Mouse (Mus musculus) G1E (cell line): Measurements from ENCODE around the gene Agfg1. TPM values are rescaled to one million over a fixed set of nuclear protein-coding genes. Genes with fewer than 3 reads are reported as not detected.
"Not testable (repeated sequence)": the region's sequence is repeated elsewhere in the genome, so short reads cannot be mapped to it uniquely, and the experiment has no call there.

Experiments used
- ATAC-seq: 2 replicates; pipeline ENCODE4 v1.8.0; 2016; ENCODE audit warnings: mild to moderate bottlenecking; ENCODE audit not compliant: insufficient number of reproducible peaks, poor library complexity, low FRiP score, severe bottlenecking; ENCODE audit errors: extremely low read depth
- DNase-seq: peaks from one replicate; pipeline ENCODE4 v3.0.0; 2012; ENCODE audit warnings: low spot score
- H3K27me3 ChIP-seq: 2 replicates; pipeline ENCODE4 v1.6.1; 2012; ENCODE audit warnings: mild to moderate bottlenecking, low read length, inconsistent platforms; ENCODE audit not compliant: insufficient read depth
- H3K36me3 ChIP-seq: replicated peaks from 2 replicates; pipeline ENCODE3; 2012; ENCODE audit warnings: mild to moderate bottlenecking, inconsistent platforms
- H3K4me1 ChIP-seq: 2 replicates; pipeline ENCODE4 v1.6.1; 2012; ENCODE audit warnings: low read depth, low read length, inconsistent platforms, mixed read lengths; ENCODE audit not compliant: insufficient read depth
- H3K4me3 ChIP-seq: 2 replicates; pipeline ENCODE4 v1.5.1; 2012; ENCODE audit warnings: low read depth, mild to moderate bottlenecking, inconsistent platforms, low read length, moderate library complexity, mixed read lengths
- H3K9me3 ChIP-seq: replicated peaks from 2 replicates; pipeline ENCODE4 v1.6.1; 2012; ENCODE audit warnings: inconsistent platforms
- CTCF ChIP-seq: IDR thresholded peaks from 2 replicates; pipeline ENCODE4 v1.5.1; 2012; ENCODE audit warnings: low read depth, low read length, inconsistent platforms, mixed read lengths
- GATA1 ChIP-seq: IDR thresholded peaks from 2 replicates; pipeline ENCODE4 v1.6.1; 2012; ENCODE audit warnings: borderline replicate concordance, low read length, inconsistent platforms, mixed read lengths
- GATA2 ChIP-seq: IDR thresholded peaks from 2 replicates; pipeline ENCODE4 v1.6.1; 2012; ENCODE audit warnings: low read depth, low read length, inconsistent platforms, borderline replicate concordance
- POLR2AphosphoS5 ChIP-seq: IDR thresholded peaks from 2 replicates; pipeline ENCODE4 v1.6.1; 2012; ENCODE audit warnings: low read depth, low read length, inconsistent platforms; ENCODE audit not compliant: insufficient replicate concordance
- TAL1 ChIP-seq: conservative IDR thresholded peaks from 2 replicates; pipeline ENCODE4 v1.6.1; 2012; ENCODE audit warnings: low read depth, low read length, inconsistent platforms, mixed read lengths
- polyA plus RNA-seq: library from polyadenylated mRNA; stranded (reverse); fragments of >175 nt; gene quantifications from 2 replicates; pipeline ENCODE4 v1.2.3, GENCODE M21; 2012
- total RNA-seq, 2 experiments: library from RNA; stranded (forward) in 1 of 2; stranded (reverse) in 1 of 2; fragments of 200-1000 nt in 1 of 2; fragments of >200 nt in 1 of 2; fragmentation: Nextera tagmentation in 1 of 2; gene quantifications; 2 replicates each; pipeline ENCODE4 v1.2.3; 2014 to 2017

The Agfg1 gene
- total and polyA plus RNA-seq, 3 experiments: 30.4 to 306 (median 135) TPM

DNA sequence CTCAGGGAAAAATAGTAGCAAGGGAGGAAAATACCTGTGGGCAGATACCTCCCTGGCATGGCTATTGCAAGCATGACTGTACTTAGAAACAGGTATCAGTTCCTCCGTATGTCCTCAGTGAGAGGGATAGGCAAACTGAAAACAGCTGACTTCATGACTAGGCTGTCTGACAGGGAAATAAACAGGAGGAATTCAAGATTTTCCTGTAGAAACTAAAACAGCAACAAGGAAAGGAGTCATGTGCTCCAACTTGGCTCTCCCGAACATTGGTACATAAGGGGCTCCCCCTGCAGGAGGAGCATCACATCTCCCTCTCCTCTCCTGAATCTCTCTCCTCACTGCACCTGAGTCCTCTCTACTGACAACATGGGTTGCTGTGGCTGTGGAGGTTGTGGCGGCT lies 73.7 kb downstream of the Agfg1 start, which contains the start of gene A030005L19Rik:
A030005L19Rik (plus strand) TSS at position 301 of the 400 bp plus-strand sequence.
- Histone ChIP-seq H3K27me3 (no peaks in the 10 kb centered on the region), H3K4me3 (no peak within 1 kb of the TSS), H3K36me3 (peaks cover 44% of the 10 kb centered on the region), H3K4me1 (peaks cover 24% of the 10 kb centered on the region; the same call in 1 of the 2 replicates), H3K9me3 (no peaks in the 10 kb centered on the region)
- no peak for DNase-seq
- no peak for ATAC-seq
- no peak for TF ChIP-seq GATA1
- TF ChIP-seq POLR2AphosphoS5: 0 out of 2 replicates have a peak, but pooled peaks have one; percentile 58
- no peak for TF ChIP-seq TAL1

DNA sequence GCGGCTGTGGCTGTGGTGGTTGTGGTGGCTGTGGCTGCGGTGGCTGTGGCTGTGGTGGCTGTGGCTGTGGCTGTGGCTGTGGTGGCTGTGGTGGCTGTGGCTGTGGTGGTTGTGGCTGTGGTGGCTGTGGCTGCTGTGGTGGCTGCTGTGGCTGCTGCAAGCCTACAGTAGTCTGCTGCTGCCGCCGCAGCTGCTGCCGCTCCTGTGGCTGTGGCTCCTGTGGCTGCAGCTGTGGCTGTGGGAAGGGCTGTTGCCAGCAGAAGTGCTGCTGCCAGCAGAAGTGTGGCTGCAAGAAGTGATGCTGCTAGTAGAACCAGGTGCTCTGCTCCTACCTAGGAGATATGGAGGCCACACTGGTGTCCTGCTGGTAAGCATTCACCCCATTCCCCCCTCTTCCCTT lies 74.2 kb downstream of the Agfg1 start:
- Histone ChIP-seq H3K4me1 (peaks cover 22% of the 10 kb centered on the region; the same call in 1 of the 2 replicates), H3K36me3 (peaks cover 41% of the 10 kb centered on the region)
- DNase-seq, H3K9me3 ChIP-seq, ATAC-seq, H3K27me3 ChIP-seq, H3K4me3 ChIP-seq: not testable (repeated sequence)

DNA sequence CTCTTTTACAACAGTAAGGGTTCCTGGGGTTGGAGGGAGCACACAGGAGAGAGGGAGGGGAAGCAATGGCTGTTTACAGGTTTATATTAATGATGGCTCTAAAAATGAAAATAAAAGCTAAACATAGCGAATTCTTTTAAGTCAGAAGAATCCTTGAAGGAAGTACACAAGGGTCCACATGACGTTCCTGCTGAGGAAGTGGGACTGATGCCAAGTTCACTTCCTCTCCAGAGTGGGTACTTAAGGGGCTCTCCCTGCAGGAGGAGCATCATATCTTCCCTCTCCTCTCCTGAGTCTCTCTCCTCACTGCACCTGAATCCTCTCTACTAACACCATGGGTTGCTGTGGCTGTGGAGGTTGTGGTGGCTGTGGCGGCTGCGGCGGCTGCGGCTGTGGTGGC lies 85.4 kb downstream of the Agfg1 start, which contains the start of gene A030014E15Rik:
A030014E15Rik (plus strand) TSS at position 268 of the 400 bp plus-strand sequence.
- no peak for ATAC-seq
- no peak for DNase-seq
- TF ChIP-seq GATA1: no peak
- no peak for TF ChIP-seq GATA2
- no peak for TF ChIP-seq CTCF
- no peak for TF ChIP-seq TAL1
- no peak for TF ChIP-seq POLR2AphosphoS5
- peaks cover 5% of the 10 kb centered on the region; the same call in 1 of the 2 replicates for H3K9me3 ChIP-seq
- H3K36me3 ChIP-seq: no peaks in the 10 kb centered on the region
- H3K4me3 ChIP-seq: no peak within 1 kb of the TSS
- peaks cover 4% of the 10 kb centered on the region; the same call in 1 of the 2 replicates for H3K4me1 ChIP-seq
- H3K27me3 ChIP-seq: peaks cover 11% of the 10 kb centered on the region

DNA sequence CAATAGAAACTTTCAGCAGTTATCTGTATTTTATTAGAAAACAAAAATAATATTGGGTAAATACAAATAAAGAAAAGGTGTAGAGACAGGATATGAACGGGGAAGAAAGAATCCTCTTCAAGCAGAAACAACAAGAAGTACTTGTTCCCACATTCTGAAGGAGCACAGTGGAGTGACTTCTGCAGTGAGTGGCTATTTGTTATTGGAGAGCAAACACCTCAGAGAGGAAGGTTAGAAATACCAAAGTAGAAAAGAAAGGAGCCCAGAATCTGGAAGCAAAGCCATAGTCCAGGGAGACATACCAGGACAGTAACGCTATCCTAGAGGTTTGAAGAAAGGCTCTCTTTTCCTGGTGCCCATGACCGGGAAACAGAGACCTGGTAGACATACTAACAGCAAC lies 91.3 kb downstream of the Agfg1 start:
- not testable (repeated sequence) for H3K36me3 ChIP-seq, H3K4me1 ChIP-seq, ATAC-seq, H3K4me3 ChIP-seq, DNase-seq
- peaks cover 17% of the 10 kb centered on the region for H3K9me3 ChIP-seq
- peaks cover 14% of the 10 kb centered on the region for H3K27me3 ChIP-seq

DNA sequence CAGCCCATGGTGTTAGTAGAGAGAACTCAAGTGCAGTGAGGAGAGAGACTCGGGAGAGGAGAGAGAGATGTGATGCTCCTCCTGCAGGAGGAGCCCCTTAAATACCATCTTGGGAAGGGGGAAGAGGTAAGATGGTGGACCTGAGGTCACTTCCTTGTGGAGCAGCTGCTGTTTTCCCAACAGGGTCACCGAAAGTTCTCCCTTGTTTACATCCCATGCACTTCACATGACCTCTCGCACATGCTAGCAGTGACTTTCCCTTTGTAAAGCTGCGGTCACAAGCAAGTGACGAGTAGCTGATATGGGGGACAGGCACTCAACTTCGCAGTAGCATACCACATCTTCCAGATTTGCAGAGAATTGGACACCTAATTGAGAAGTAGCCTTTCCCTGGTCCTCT lies 92.0 kb downstream of the Agfg1 start, which contains the start of gene Gm6217:
Gm6217 (minus strand) TSS at position 74 of the 400 bp plus-strand sequence.
- H3K36me3 ChIP-seq, H3K4me1 ChIP-seq, ATAC-seq, DNase-seq, H3K4me3 ChIP-seq: not testable (repeated sequence)
- peaks cover 14% of the 10 kb centered on the region for H3K27me3 ChIP-seq
- H3K9me3 ChIP-seq: peaks cover 17% of the 10 kb centered on the region

DNA sequence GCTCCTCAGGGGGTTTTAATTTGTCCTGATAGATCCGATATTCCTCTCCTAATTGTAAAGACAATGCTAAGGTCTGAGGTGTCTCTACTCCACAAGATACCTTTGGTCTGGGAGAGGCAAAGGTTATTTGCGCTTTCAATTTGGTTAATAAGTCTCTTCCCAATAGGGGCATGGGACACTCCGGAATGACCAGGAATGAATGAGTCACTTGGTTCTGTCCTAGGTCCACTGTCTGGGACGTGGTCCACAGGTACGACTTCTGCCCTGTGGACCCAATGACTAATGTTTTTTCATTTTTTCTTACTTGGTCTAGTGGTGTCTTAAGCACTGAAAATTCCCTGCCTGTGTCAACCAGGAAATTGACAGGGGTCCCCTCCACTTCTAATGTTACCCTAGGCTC lies 99.4 kb downstream of the Agfg1 start:
- DNase-seq: no peak
- peaks cover 23% of the 10 kb centered on the region for H3K4me1 ChIP-seq
- no peak for ATAC-seq
- H3K9me3 ChIP-seq: peaks cover 21% of the 10 kb centered on the region
- H3K4me3 ChIP-seq: no peak overlapping the region
- no peaks in the 10 kb centered on the region for H3K36me3 ChIP-seq
- no peak for TF ChIP-seq CTCF
- no peak for TF ChIP-seq TAL1
- no peak for TF ChIP-seq GATA1
- TF ChIP-seq POLR2AphosphoS5: no peak
- TF ChIP-seq GATA2: no peak
- peaks cover 5% of the 10 kb centered on the region; the same call in 1 of the 2 replicates for H3K27me3 ChIP-seq

DNA sequence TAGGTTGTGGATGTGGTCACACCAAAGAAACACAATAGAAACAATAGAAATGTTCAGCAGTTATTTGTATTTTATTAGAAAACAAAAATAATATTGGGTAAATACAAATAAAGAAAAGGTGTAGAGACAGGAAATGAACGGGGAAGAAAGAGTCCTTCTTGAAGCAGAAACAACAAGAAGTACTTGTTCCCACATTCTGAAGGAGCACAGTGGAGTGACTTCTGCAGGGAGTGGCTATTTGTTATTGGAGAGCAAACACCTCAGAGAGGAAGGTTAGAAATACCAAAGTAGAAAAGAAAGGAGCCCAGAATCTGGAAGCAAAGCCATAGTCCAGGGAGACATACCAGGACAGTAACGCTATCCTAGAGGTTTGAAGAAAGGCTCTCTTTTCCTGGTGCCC lies 103.2 kb downstream of the Agfg1 start:
- not testable (repeated sequence) for H3K27me3 ChIP-seq, H3K4me3 ChIP-seq, H3K36me3 ChIP-seq, ATAC-seq, DNase-seq
- Histone ChIP-seq H3K4me1 (peaks cover 15% of the 10 kb centered on the region), H3K9me3 (peaks cover 14% of the 10 kb centered on the region)

DNA sequence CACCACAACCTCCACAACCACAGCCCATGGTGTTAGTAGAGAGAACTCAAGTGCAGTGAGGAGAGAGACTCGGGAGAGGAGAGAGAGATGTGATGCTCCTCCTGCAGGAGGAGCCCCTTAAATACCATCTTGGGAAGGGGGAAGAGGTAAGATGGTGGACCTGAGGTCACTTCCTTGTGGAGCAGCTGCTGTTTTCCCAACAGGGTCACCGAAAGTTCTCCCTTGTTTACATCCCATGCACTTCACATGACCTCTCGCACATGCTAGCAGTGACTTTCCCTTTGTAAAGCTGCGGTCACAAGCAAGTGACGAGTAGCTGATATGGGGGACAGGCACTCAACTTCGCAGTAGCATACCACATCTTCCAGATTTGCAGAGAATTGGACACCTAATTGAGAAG lies 104.0 kb downstream of the Agfg1 start, which contains the start of gene A030003K21Rik:
A030003K21Rik (minus strand) TSS at position 94 of the 400 bp plus-strand sequence.
- H3K36me3 ChIP-seq, H3K27me3 ChIP-seq, DNase-seq, ATAC-seq, H3K4me3 ChIP-seq: not testable (repeated sequence)
- H3K9me3 ChIP-seq: peaks cover 14% of the 10 kb centered on the region
- H3K4me1 ChIP-seq: peaks cover 11% of the 10 kb centered on the region

DNA sequence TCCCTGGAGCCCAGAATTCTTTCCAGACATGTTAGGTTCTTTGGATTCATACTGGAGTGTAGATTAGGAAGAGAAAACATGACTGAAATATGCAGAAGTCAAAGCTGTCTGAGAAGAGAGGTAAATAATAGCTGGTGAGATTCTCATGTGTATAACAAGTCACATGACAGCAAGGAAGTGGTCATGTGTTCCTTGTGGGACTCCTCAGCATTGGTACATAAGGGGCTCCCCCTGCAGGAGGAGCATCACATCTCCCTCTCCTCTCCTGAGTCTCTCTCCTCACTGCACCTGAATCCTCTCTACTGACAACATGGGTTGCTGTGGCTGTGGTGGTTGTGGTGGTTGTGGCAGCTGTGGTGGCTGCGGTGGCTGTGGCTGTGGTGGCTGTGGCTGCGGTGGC lies 106.7 kb downstream of the Agfg1 start:
- not testable (repeated sequence) for H3K36me3 ChIP-seq, H3K9me3 ChIP-seq, H3K4me3 ChIP-seq, DNase-seq, H3K27me3 ChIP-seq, H3K4me1 ChIP-seq, ATAC-seq
